9 mouse cellular contexts compared by ENCODE assay signal in the genomic region with DNA sequence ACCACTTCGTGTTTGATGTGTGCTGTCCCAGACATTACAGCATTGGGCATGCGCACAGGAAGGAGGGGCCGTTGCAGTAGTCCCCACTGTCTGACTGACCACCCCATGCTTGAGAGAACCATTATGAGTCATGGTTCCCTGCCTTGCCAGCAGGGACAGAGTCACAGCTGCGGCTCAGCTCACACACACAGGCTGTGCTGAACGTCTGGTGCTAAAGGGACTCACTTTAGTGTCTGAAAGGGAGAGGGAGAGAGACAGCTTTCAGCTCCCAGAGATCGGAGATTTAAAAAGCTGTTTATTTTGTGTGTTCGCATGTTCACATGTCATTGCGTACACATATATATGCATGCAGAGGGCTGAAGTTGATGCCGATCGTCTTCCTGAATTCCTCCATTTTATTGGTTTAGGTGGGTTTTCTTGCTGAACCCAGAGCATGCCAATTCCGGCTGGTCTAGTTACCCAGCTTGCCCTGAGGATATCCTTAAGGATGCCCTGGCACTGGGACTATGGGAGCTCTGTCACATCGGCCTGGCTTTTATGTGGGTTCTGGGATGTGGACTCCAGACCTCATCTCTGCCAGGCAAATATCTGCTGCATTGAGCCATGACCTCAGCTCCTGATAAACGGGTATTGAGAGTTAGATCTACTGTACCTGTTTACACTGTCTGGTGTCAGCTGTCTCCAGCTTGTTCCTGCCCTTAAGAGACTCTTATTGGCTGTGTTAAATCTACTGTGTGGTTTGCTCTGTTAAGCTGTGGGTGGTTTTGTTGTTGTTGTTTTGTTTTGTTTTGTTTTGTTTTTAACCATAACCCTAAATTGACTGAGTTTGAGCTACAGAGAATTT. TPM values are rescaled to one million over a fixed set of nuclear protein-coding genes. Genes with fewer than 3 reads are reported as not detected.
DNase-seq lines count a peak whose midpoint lies in the region; ATAC-seq and TF ChIP-seq lines count a peak whose summit lies in the region.
"Had no signal": no experiment of that assay in that cellular context is flagged by ENCODE, and none has a peak within 500 bp of the region (broad histone marks: within the 10 kb centered on the region; RNA-seq: fewer than 3 reads in every experiment).

No protein-coding gene starts in this region.

- peaks cover 6% of the 10 kb centered on the region for H3K4me1 ChIP-seq in heart, adult 2 months (ENCODE audit: control insufficient read depth, insufficient read depth, low read length)
- H3K4me1 ChIP-seq in forebrain, embryonic 16.5 days (replicated peaks; ENCODE audit: control insufficient read depth, insufficient read depth, low read length), result peaks cover 9% of the 10 kb centered on the region
- H3K4me1 ChIP-seq in intestine, embryonic 16.5 days (ENCODE audit: control insufficient read depth, insufficient read depth, low read length), result peaks cover 16% of the 10 kb centered on the region
- peaks cover 41% of the 10 kb centered on the region for H3K4me1 ChIP-seq in liver, embryonic 15.5 days (replicated peaks)

- intact Hi-C loops in heart, adult 2 months (cut with DNase I), result no loop called here

- peak; percentile 54 to 65 for DNase-seq in heart, adult 2 months
- DNase-seq in heart, adult 8-10 months (ENCODE audit: low spot score), result no peak
- DNase-seq in adrenal gland, postnatal 10 days, result peak; percentile 60
- peak; percentile 61 for DNase-seq in retina, postnatal 1 day
- DNase-seq in testis, postnatal 10 days (ENCODE audit: low spot score), result no peak

- TF ChIP-seq CTCF in heart, adult 2 months (IDR thresholded peaks at IDR 0.05), result no peak

- 61% methylated on average over 13 of the region's 13 CpGs for WGBS in heart, adult 2 months
- WGBS in forebrain, embryonic 16.5 days, result 59% methylated on average over 13 of the region's 13 CpGs
- 57% methylated on average over 13 of the region's 13 CpGs for WGBS in intestine, embryonic 16.5 days
- 57% methylated on average over 13 of the region's 13 CpGs for WGBS in liver, embryonic 15.5 days (ENCODE audit: insufficient replicate concordance)

- H3K4me3 ChIP-seq in heart, adult 2 months, result no peak overlapping the region
- H3K4me3 ChIP-seq in forebrain, embryonic 16.5 days (replicated peaks; ENCODE audit: low read length), result no peak overlapping the region
- H3K4me3 ChIP-seq in intestine, embryonic 16.5 days (ENCODE audit: low read length), result no peak overlapping the region
- no peak overlapping the region for H3K4me3 ChIP-seq in liver, embryonic 15.5 days (replicated peaks)

- H3K4me2 ChIP-seq in forebrain, embryonic 16.5 days (ENCODE audit: low read length), result no peak overlapping the region
- no peak overlapping the region for H3K4me2 ChIP-seq in intestine, embryonic 16.5 days (ENCODE audit: low read depth, low read length)
- H3K4me2 ChIP-seq in liver, embryonic 15.5 days, result no peak overlapping the region

- no peaks in the 10 kb centered on the region; the same call in 1 of the 2 replicates for H3K36me3 ChIP-seq in heart, adult 2 months (ENCODE audit: control insufficient read depth, insufficient read depth, low read length)
- no peaks in the 10 kb centered on the region for H3K36me3 ChIP-seq in forebrain, embryonic 16.5 days (ENCODE audit: control insufficient read depth, insufficient read depth)
- no peaks in the 10 kb centered on the region for H3K36me3 ChIP-seq in intestine, embryonic 16.5 days (ENCODE audit: control insufficient read depth, insufficient read depth, low read length)
- no peaks in the 10 kb centered on the region for H3K36me3 ChIP-seq in liver, embryonic 15.5 days (replicated peaks)
- H3K36me3 ChIP-seq: G1E had no signal

- ATAC-seq in forebrain, embryonic 16.5 days, result peak; percentile 95
- ATAC-seq in intestine, embryonic 16.5 days, result peak; percentile 61
- ATAC-seq in liver, embryonic 15.5 days (ENCODE audit: insufficient read depth), result 0 out of 2 replicates have a peak, but pooled peaks have one; percentile 36

- no peaks in the 10 kb centered on the region for H3K9me3 ChIP-seq in forebrain, embryonic 16.5 days (ENCODE audit: control insufficient read depth, low read length)
- no peaks in the 10 kb centered on the region for H3K9me3 ChIP-seq in intestine, embryonic 16.5 days (ENCODE audit: control insufficient read depth, low read length)
- no peaks in the 10 kb centered on the region for H3K9me3 ChIP-seq in liver, embryonic 15.5 days (replicated peaks)
- H3K9me3 ChIP-seq: G1E had no signal

- no peaks in the 10 kb centered on the region for H3K79me2 ChIP-seq in heart, adult 2 months (replicated peaks; ENCODE audit: control insufficient read depth, insufficient read depth, low read length)

- no peak for TF ChIP-seq POLR2A in heart, adult 2 months (IDR thresholded peaks at IDR 0.05; ENCODE audit: insufficient read depth, low read depth, low read length)

- H3K9ac ChIP-seq in heart, adult 2 months (ENCODE audit: low read depth, low read length), result no peak overlapping the region
- H3K9ac ChIP-seq in forebrain, embryonic 16.5 days (replicated peaks; ENCODE audit: low read depth, low read length), result no peak overlapping the region
- H3K9ac ChIP-seq in intestine, embryonic 16.5 days (ENCODE audit: low read depth, low read length), result no peak overlapping the region
- no peak overlapping the region for H3K9ac ChIP-seq in liver, embryonic 15.5 days

- H3K27ac ChIP-seq in heart, adult 2 months, result peak overlapping the region; percentile 62
- no peak overlapping the region for H3K27ac ChIP-seq in forebrain, embryonic 16.5 days (ENCODE audit: low read length)
- H3K27ac ChIP-seq in intestine, embryonic 16.5 days (ENCODE audit: low read length), result no peak overlapping the region
- H3K27ac ChIP-seq in liver, embryonic 15.5 days (replicated peaks), result 0 out of 2 replicates have a peak overlapping the region, but pooled peaks have one; percentile 24

- H3K27me3 ChIP-seq in heart, adult 2 months (ENCODE audit: control insufficient read depth, insufficient read depth, low read length), result no peaks in the 10 kb centered on the region
- H3K27me3 ChIP-seq in forebrain, embryonic 16.5 days (replicated peaks; ENCODE audit: control insufficient read depth, insufficient read depth, low read length), result no peaks in the 10 kb centered on the region
- no peaks in the 10 kb centered on the region for H3K27me3 ChIP-seq in intestine, embryonic 16.5 days (replicated peaks; ENCODE audit: control insufficient read depth, insufficient read depth, low read length)
- H3K27me3 ChIP-seq in liver, embryonic 15.5 days, result no peaks in the 10 kb centered on the region

- TF ChIP-seq EP300 in heart, adult 2 months (IDR thresholded peaks at IDR 0.05; ENCODE audit: insufficient read depth, low read depth, low read length), result no peak

RNA-seq across cellular contexts. Expression of gene Cxcl10, which starts 20.7 kb away (rescaled TPM):
- under 1 TPM in 1 of 2 experiments, not detected in 1; 0.34 TPM for total RNA-seq in heart, adult 2 months (2021)
- polyA plus RNA-seq in heart, adult 2 months (2012; rRNA removed), result 1.0 and 3.6 TPM in 2 replicates
- total RNA-seq in heart, adult 8-10 months (2022), result not detected
- under 1 TPM; 0.57 to 0.94 TPM for total RNA-seq in adrenal gland, postnatal 10 days (2021)
- 0.61 TPM in 1 of 2 replicates, not detected in the other for polyA plus RNA-seq in forebrain, embryonic 16.5 days (2015; fragmentation: Nextera tagmentation; extraction: Ambion mirVana)
- 2.0 and 3.3 TPM in 2 replicates for polyA plus RNA-seq in intestine, embryonic 16.5 days (2015; fragmentation: Nextera tagmentation; extraction: Ambion mirVana)
- 4.1 and 5.3 TPM in 2 replicates for polyA plus RNA-seq in liver, embryonic 15.5 days (2015; fragmentation: Nextera tagmentation; extraction: Ambion mirVana)
- polyA plus RNA-seq: G1E had no signal

RNA-seq across cellular contexts. Expression of gene Art3, which starts 37.7 kb away (rescaled TPM):
- total RNA-seq in heart, adult 2 months (2021), result 100 to 1,000 TPM; 622 to 797 TPM
- polyA plus RNA-seq in heart, adult 2 months (2012; rRNA removed), result 268 and 420 TPM in 2 replicates
- total RNA-seq in heart, adult 8-10 months (2022), result 100 to 1,000 TPM; 573 to 758 (median 670) TPM
- total RNA-seq in adrenal gland, postnatal 10 days (2021), result 100 to 1,000 TPM; 126 to 154 TPM
- 3.5 and 5.4 TPM in 2 replicates for polyA plus RNA-seq in forebrain, embryonic 16.5 days (2015; fragmentation: Nextera tagmentation; extraction: Ambion mirVana)
- polyA plus RNA-seq in intestine, embryonic 16.5 days (2015; fragmentation: Nextera tagmentation; extraction: Ambion mirVana), result 4.4 and 5.6 TPM in 2 replicates
- 1.2 and 1.4 TPM in 2 replicates for polyA plus RNA-seq in liver, embryonic 15.5 days (2015; fragmentation: Nextera tagmentation; extraction: Ambion mirVana)
- polyA plus RNA-seq: G1E had no signal

RNA-seq across cellular contexts. Expression of gene Cxcl9, which starts 41.5 kb away (rescaled TPM):
- total RNA-seq in heart, adult 2 months (2021), result 1 to 10 TPM; 2.8 to 3.0 TPM
- 12.2 and 21.0 TPM in 2 replicates for polyA plus RNA-seq in heart, adult 2 months (2012; rRNA removed)
- 1 to 10 TPM in 3 of 4 experiments, under 1 TPM in 1; 0.79 to 1.8 (median 1.2) TPM for total RNA-seq in heart, adult 8-10 months (2022)
- 1 to 10 TPM; 1.5 TPM for total RNA-seq in adrenal gland, postnatal 10 days (2021)
- not detected in 2 replicates for polyA plus RNA-seq in forebrain, embryonic 16.5 days (2015; fragmentation: Nextera tagmentation; extraction: Ambion mirVana)
- 0.16 TPM in 1 of 2 replicates, not detected in the other for polyA plus RNA-seq in intestine, embryonic 16.5 days (2015; fragmentation: Nextera tagmentation; extraction: Ambion mirVana)
- not detected in 2 replicates for polyA plus RNA-seq in liver, embryonic 15.5 days (2015; fragmentation: Nextera tagmentation; extraction: Ambion mirVana)
- total RNA-seq: G1E had no signal
- polyA plus RNA-seq: G1E had no signal

RNA-seq across cellular contexts. Expression of gene Sdad1, which starts 59.1 kb away (rescaled TPM):
- total RNA-seq in heart, adult 2 months (2021), result 10 to 100 TPM; 10.9 TPM
- polyA plus RNA-seq in heart, adult 2 months (2012; rRNA removed), result 6.1 and 7.0 TPM in 2 replicates
- total RNA-seq in heart, adult 8-10 months (2022), result 10 to 100 TPM; 10.8 to 12.5 (median 11.4) TPM
- total RNA-seq in adrenal gland, postnatal 10 days (2021), result 10 to 100 TPM; 32.1 to 36.0 TPM
- polyA plus RNA-seq in forebrain, embryonic 16.5 days (2015; fragmentation: Nextera tagmentation; extraction: Ambion mirVana), result 34.0 and 36.0 TPM in 2 replicates
- 32.8 and 35.8 TPM in 2 replicates for polyA plus RNA-seq in intestine, embryonic 16.5 days (2015; fragmentation: Nextera tagmentation; extraction: Ambion mirVana)
- polyA plus RNA-seq in liver, embryonic 15.5 days (2015; fragmentation: Nextera tagmentation; extraction: Ambion mirVana), result 14.2 and 16.0 TPM in 2 replicates

Comparison
In these comparisons a context has a peak if more than half of its experiments do, and no peak if none do; other contexts are left out.
1. DNase-seq: peak in heart, adult 2 months (2 of 2), adrenal gland, postnatal 10 days (single experiment) and retina, postnatal 1 day (single experiment); none in heart, adult 8-10 months (single experiment) and testis, postnatal 10 days (single experiment).
2. H3K27ac ChIP-seq: peak in heart, adult 2 months (single experiment) and liver, embryonic 15.5 days (single experiment); none in forebrain, embryonic 16.5 days (single experiment) and intestine, embryonic 16.5 days (single experiment).
3. ATAC-seq: peak in every context shown above with its lines; median percentile 95 in forebrain, embryonic 16.5 days; 61 in intestine, embryonic 16.5 days; 36 in liver, embryonic 15.5 days.
4. RNA of gene Art3, which starts 37.7 kb away (polyA plus RNA-seq): 268 to 420 TPM in heart, adult 2 months; 4.4 to 5.6 TPM in intestine, embryonic 16.5 days, 3.5 to 5.4 TPM in forebrain, embryonic 16.5 days and 1.2 to 1.4 TPM in liver, embryonic 15.5 days; every median in the first group is over 10 times any median in the second.
5. RNA of gene Cxcl9, which starts 41.5 kb away (polyA plus RNA-seq): 12.2 to 21.0 TPM in heart, adult 2 months; 0.16 TPM in intestine, embryonic 16.5 days, not detected in liver, embryonic 15.5 days and not detected in forebrain, embryonic 16.5 days; every median in the first group is over 10 times any median in the second.